In the genomic region with DNA sequence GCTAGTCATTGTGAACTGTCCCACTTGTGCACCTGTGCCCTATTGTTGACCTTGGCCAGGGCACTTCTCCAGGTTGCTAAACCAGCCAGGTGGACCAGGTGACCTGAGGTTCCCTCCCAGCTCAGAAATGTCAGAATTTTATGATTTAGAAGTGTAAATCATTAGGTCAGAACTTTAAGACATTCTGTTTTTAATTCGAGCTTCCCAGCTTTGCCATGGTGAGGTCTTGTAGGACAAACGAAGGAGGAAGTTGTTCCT, we compare ENCODE assay signal across 16 mouse cellular contexts. TPM values are rescaled to one million over a fixed set of nuclear protein-coding genes. Genes with fewer than 3 reads are reported as not detected.
A peak's percentile ranks its signal among the peaks of the same experiment; 100 is the strongest.
DNase-seq lines count a peak whose midpoint lies in the region; ATAC-seq and TF ChIP-seq lines count a peak whose summit lies in the region.
"Had no signal": no experiment of that assay in that cellular context is flagged by ENCODE, and none has a peak within 500 bp of the region (broad histone marks: within the 10 kb centered on the region; RNA-seq: fewer than 3 reads in every experiment).

No protein-coding gene starts in this region.

- no peak for TF ChIP-seq POLR2A in liver, adult 2 months (IDR thresholded peaks at IDR 0.05; ENCODE audit: extremely low read depth, insufficient read depth, low read length)
- TF ChIP-seq POLR2A in thymus, adult 2 months (IDR thresholded peaks at IDR 0.05; ENCODE audit: control insufficient read depth, extremely low read depth, insufficient read depth, low read length, poor library complexity), result no peak

- no peak overlapping the region for H3K27ac ChIP-seq in liver, adult 2 months (replicated peaks; ENCODE audit: insufficient read depth, low read depth, low read length)
- peak overlapping the region; percentile 20; the same call in 1 of the 2 replicates for H3K27ac ChIP-seq in thymus, adult 2 months (ENCODE audit: control insufficient read depth, insufficient read depth, low read length)
- peak overlapping the region; percentile 48; the same call in 1 of the 2 replicates for H3K27ac ChIP-seq in liver, postnatal 0 days (ENCODE audit: low read depth)
- no peak overlapping the region for H3K27ac ChIP-seq in hindbrain, embryonic 16.5 days (ENCODE audit: low read depth, low read length)
- H3K27ac ChIP-seq in midbrain, embryonic 15.5 days, result no peak overlapping the region
- H3K27ac ChIP-seq: hindbrain, embryonic 14.5 days had no signal

- ATAC-seq in liver, postnatal 0 days, result no peak
- ATAC-seq in hindbrain, embryonic 16.5 days, result no peak
- ATAC-seq in midbrain, embryonic 15.5 days (replicated peaks), result no peak

- TF ChIP-seq CTCF in liver, adult 2 months (IDR thresholded peaks at IDR 0.05; ENCODE audit: low read depth, low read length), result no peak
- no peak for TF ChIP-seq CTCF in thymus, adult 2 months (IDR thresholded peaks at IDR 0.05; ENCODE audit: borderline replicate concordance, control insufficient read depth, extremely low read depth, insufficient read depth, low read length, poor library complexity)
- no peak for TF ChIP-seq CTCF in liver, postnatal 0 days (IDR thresholded peaks at IDR 0.05; ENCODE audit: low read depth)

- H3K27me3 ChIP-seq in liver, adult 2 months (ENCODE audit: control insufficient read depth, insufficient read depth, low read length), result no peaks in the 10 kb centered on the region
- H3K27me3 ChIP-seq in thymus, adult 2 months (ENCODE audit: control insufficient read depth, insufficient read depth, low read length), result no peaks in the 10 kb centered on the region
- H3K27me3 ChIP-seq in liver, postnatal 0 days (ENCODE audit: insufficient read depth, low read length), result no peaks in the 10 kb centered on the region
- H3K27me3 ChIP-seq in hindbrain, embryonic 16.5 days (replicated peaks; ENCODE audit: control insufficient read depth, insufficient read depth, low read length), result peaks cover 13% of the 10 kb centered on the region
- peaks cover 36% of the 10 kb centered on the region for H3K27me3 ChIP-seq in midbrain, embryonic 15.5 days (replicated peaks)

- peaks cover 38% of the 10 kb centered on the region; the same call in 1 of the 2 replicates for H3K79me2 ChIP-seq in liver, adult 2 months (ENCODE audit: control insufficient read depth, insufficient read depth, low read length)

- TF ChIP-seq EP300 in liver, postnatal 0 days (IDR thresholded peaks at IDR 0.05; ENCODE audit: low read depth), result no peak

- H3K4me1 ChIP-seq in liver, adult 2 months (ENCODE audit: control insufficient read depth, insufficient read depth, low read length), result peaks cover 33% of the 10 kb centered on the region
- H3K4me1 ChIP-seq in thymus, adult 2 months (replicated peaks; ENCODE audit: control insufficient read depth, insufficient read depth, low read length), result peaks cover 78% of the 10 kb centered on the region
- H3K4me1 ChIP-seq in liver, postnatal 0 days (ENCODE audit: insufficient read depth), result peaks cover 77% of the 10 kb centered on the region
- peaks cover 18% of the 10 kb centered on the region for H3K4me1 ChIP-seq in hindbrain, embryonic 16.5 days (ENCODE audit: control insufficient read depth, insufficient read depth, low read depth, low read length)
- H3K4me1 ChIP-seq in midbrain, embryonic 15.5 days, result peaks cover 17% of the 10 kb centered on the region

- no peaks in the 10 kb centered on the region for H3K36me3 ChIP-seq in liver, adult 2 months (ENCODE audit: control insufficient read depth, insufficient read depth, low read length)
- H3K36me3 ChIP-seq in thymus, adult 2 months (ENCODE audit: control insufficient read depth, insufficient read depth, low read length), result no peaks in the 10 kb centered on the region
- H3K36me3 ChIP-seq in liver, postnatal 0 days (replicated peaks; ENCODE audit: insufficient read depth, low read length), result no peaks in the 10 kb centered on the region
- H3K36me3 ChIP-seq in hindbrain, embryonic 16.5 days (ENCODE audit: control insufficient read depth, insufficient read depth, low read length), result no peaks in the 10 kb centered on the region
- no peaks in the 10 kb centered on the region for H3K36me3 ChIP-seq in midbrain, embryonic 15.5 days (replicated peaks)

- H3K4me2 ChIP-seq in liver, postnatal 0 days (ENCODE audit: low read depth, low read length), result peak overlapping the region; percentile 16; the same call in 1 of the 2 replicates
- H3K4me2 ChIP-seq in hindbrain, embryonic 16.5 days (ENCODE audit: low read length), result no peak overlapping the region
- H3K4me2 ChIP-seq in midbrain, embryonic 15.5 days, result no peak overlapping the region
- H3K4me2 ChIP-seq: heart, embryonic 11.5 days; hindbrain, embryonic 14.5 days had no signal

- H3K4me3 ChIP-seq in liver, adult 2 months (ENCODE audit: insufficient read depth, low read depth, low read length), result no peak overlapping the region
- H3K4me3 ChIP-seq in thymus, adult 2 months (ENCODE audit: control insufficient read depth, insufficient read depth, low read length), result no peak overlapping the region
- H3K4me3 ChIP-seq in liver, postnatal 0 days (ENCODE audit: low read depth, low read length), result no peak overlapping the region
- no peak overlapping the region for H3K4me3 ChIP-seq in hindbrain, embryonic 16.5 days (ENCODE audit: low read length)
- no peak overlapping the region for H3K4me3 ChIP-seq in midbrain, embryonic 15.5 days

- H3K9ac ChIP-seq in liver, adult 2 months (ENCODE audit: low read depth, low read length), result no peak overlapping the region
- no peak overlapping the region for H3K9ac ChIP-seq in liver, postnatal 0 days (replicated peaks)
- H3K9ac ChIP-seq in hindbrain, embryonic 16.5 days (ENCODE audit: low read depth, low read length), result no peak overlapping the region
- H3K9ac ChIP-seq in midbrain, embryonic 15.5 days, result no peak overlapping the region
- H3K9ac ChIP-seq: hindbrain, embryonic 14.5 days had no signal

- no peaks in the 10 kb centered on the region for H3K9me3 ChIP-seq in liver, postnatal 0 days (ENCODE audit: low read length)
- no peaks in the 10 kb centered on the region for H3K9me3 ChIP-seq in hindbrain, embryonic 16.5 days (ENCODE audit: control insufficient read depth, low read length)
- H3K9me3 ChIP-seq in midbrain, embryonic 15.5 days, result no peaks in the 10 kb centered on the region

- WGBS in liver, adult 2 months, result 60% methylated on average over 2 of the region's 2 CpGs
- 14% methylated on average over 2 of the region's 2 CpGs for WGBS in thymus, adult 2 months
- WGBS in liver, postnatal 0 days (ENCODE audit: insufficient replicate concordance), result 31% methylated on average over 2 of the region's 2 CpGs
- WGBS in hindbrain, embryonic 16.5 days, result 75% methylated on average over 2 of the region's 2 CpGs
- 60% methylated on average over 2 of the region's 2 CpGs for WGBS in midbrain, embryonic 15.5 days

- DNase-seq in liver, adult 2 months (ENCODE audit: extremely low read depth, low read depth, low spot score), result peak; percentile 65
- DNase-seq in liver, result no peak
- DNase-seq in thymus, adult 2 months, result no peak
- no peak for DNase-seq in thymus, postnatal 4 days
- no peak for DNase-seq in liver, postnatal 0 days
- DNase-seq: cerebellum, postnatal 14 days; gastrocnemius, postnatal 36 days; heart, postnatal 14 days; lung, postnatal 14 days; midbrain, embryonic 14.5 days; retina, postnatal 1 day; right cerebral cortex, postnatal 4 days had no signal

RNA-seq across cellular contexts. Expression of gene Syne3, which starts 4.0 kb away (rescaled TPM):
- 3.8 and 4.8 TPM in 2 replicates for total RNA-seq in liver, adult 2 months (2014; rRNA removed)
- 0.81 and 1.6 TPM in 2 replicates for polyA plus RNA-seq in liver, adult 2 months (2012; rRNA removed)
- 16.4 and 20.1 TPM in 2 replicates for polyA plus RNA-seq in thymus, adult 2 months (2012; rRNA removed)
- polyA plus RNA-seq in liver, postnatal 0 days (2015; fragmentation: Nextera tagmentation; extraction: Ambion mirVana), result 1.3 and 2.3 TPM in 2 replicates
- polyA plus RNA-seq in hindbrain, embryonic 16.5 days (2015; fragmentation: Nextera tagmentation; extraction: Ambion mirVana), result 0.38 and 0.60 TPM in 2 replicates
- 0.40 and 0.49 TPM in 2 replicates for polyA plus RNA-seq in midbrain, embryonic 15.5 days (2015; fragmentation: Nextera tagmentation; extraction: Ambion mirVana)

RNA-seq across cellular contexts. Expression of gene Glrx5, which starts 26.8 kb away (rescaled TPM):
- 43.0 and 45.5 TPM in 2 replicates for total RNA-seq in liver, adult 2 months (2014; rRNA removed)
- polyA plus RNA-seq in liver, adult 2 months (2012; rRNA removed), result 144 and 157 TPM in 2 replicates
- 66.6 and 68.4 TPM in 2 replicates for polyA plus RNA-seq in thymus, adult 2 months (2012; rRNA removed)
- polyA plus RNA-seq in liver, postnatal 0 days (2015; fragmentation: Nextera tagmentation; extraction: Ambion mirVana), result 349 and 355 TPM in 2 replicates
- 168 and 179 TPM in 2 replicates for polyA plus RNA-seq in hindbrain, embryonic 16.5 days (2015; fragmentation: Nextera tagmentation; extraction: Ambion mirVana)
- 143 and 144 TPM in 2 replicates for polyA plus RNA-seq in midbrain, embryonic 15.5 days (2015; fragmentation: Nextera tagmentation; extraction: Ambion mirVana)

Comparison
In these comparisons a context has a peak if more than half of its experiments do, and no peak if none do; other contexts are left out.
1. H3K27ac ChIP-seq: peak in thymus, adult 2 months (single experiment) and liver, postnatal 0 days (single experiment); none in liver, adult 2 months (single experiment), hindbrain, embryonic 16.5 days (single experiment) and midbrain, embryonic 15.5 days (single experiment).